Mouse (Mus musculus): ENCODE data around the gene P2ry10b. TPM values are rescaled to one million over a fixed set of nuclear protein-coding genes. Genes with fewer than 3 reads are reported as not detected.

Gene P2ry10b
- total RNA-seq, 1 experiment: 2.7 TPM

GRCm38 (mm10) chrX:107149391-107149993 is 765 bp downstream of the P2ry10b start:
- no peaks in the 10 kb centered on the region for H3K4me1 ChIP-seq (ENCODE audit: control insufficient read depth in 2 of 2, insufficient read depth in 2 of 2, low read length in 2 of 2, poor library complexity in 1 of 2)
- in situ Hi-C loops (cut with MboI; ENCODE audit: low sequenced_read_pairs in 2 of 2, unreplicated experiment in 2 of 2): no loop called here
- H3K9me3 ChIP-seq (ENCODE audit: control insufficient read depth, insufficient read depth, low read depth, low read length): no peaks in the 10 kb centered on the region
- TF ChIP-seq ZNF384 (IDR thresholded peaks at IDR 0.05; ENCODE audit: low read depth, low read length) (no peak), CHD2 (IDR thresholded peaks at IDR 0.05; ENCODE audit: low read depth, low read length) (no peak), MAFK (IDR thresholded peaks at IDR 0.05; ENCODE audit: insufficient read depth, low read depth, low read length) (no peak)
- H3K4me3 ChIP-seq (ENCODE audit: insufficient read depth in 1 of 2, low read depth in 1 of 2, low read length in 2 of 2, poor library complexity in 1 of 2, severe bottlenecking in 1 of 2): no peak overlapping the region
- H3K36me3 ChIP-seq (ENCODE audit: control insufficient read depth, insufficient read depth, low read length, poor library complexity, severe bottlenecking): no peaks in the 10 kb centered on the region
- DNase-seq (ENCODE audit: low read depth, low spot score): no peak
- no peak overlapping the region for H3K27ac ChIP-seq (ENCODE audit: insufficient read depth, low read depth, low read length, poor library complexity, severe bottlenecking)
- H3K9ac ChIP-seq (ENCODE audit: insufficient read depth, low read depth, low read length, poor library complexity, severe bottlenecking): no peak overlapping the region

DNA sequence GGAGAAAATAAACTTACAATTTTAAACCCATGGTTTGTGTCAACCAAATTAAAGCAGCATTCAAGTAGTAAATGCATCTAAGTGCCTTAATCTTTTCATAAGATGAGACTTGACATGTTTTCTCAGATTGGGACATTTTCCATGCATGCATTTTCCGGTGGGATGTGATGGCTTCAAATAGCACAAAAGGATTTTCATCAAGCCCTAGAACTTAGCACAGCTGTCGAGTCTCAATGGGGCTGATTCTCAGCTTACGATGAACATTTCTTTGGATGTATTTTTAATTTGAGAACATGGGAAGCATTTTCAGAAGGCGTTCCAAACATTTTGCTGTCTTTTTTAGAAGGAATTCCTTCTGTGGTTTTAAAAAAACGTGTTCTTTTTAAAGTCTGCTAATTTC is 1.3 kb downstream of the P2ry10b start:
- no peak overlapping the region for H3K9ac ChIP-seq (ENCODE audit: insufficient read depth, low read depth, low read length, poor library complexity, severe bottlenecking)
- H3K27ac ChIP-seq (ENCODE audit: insufficient read depth, low read depth, low read length, poor library complexity, severe bottlenecking): no peak overlapping the region
- H3K4me1 ChIP-seq (ENCODE audit: control insufficient read depth in 2 of 2, insufficient read depth in 2 of 2, low read length in 2 of 2, poor library complexity in 1 of 2): no peaks in the 10 kb centered on the region
- in situ Hi-C loops (cut with MboI; ENCODE audit: low sequenced_read_pairs in 2 of 2, unreplicated experiment in 2 of 2): loop anchor here in 1 of 2 experiments (25.0 kb wide), 1 partner anchor 363 kb away; no protein-coding TSS in a partner anchor
- H3K4me3 ChIP-seq (ENCODE audit: insufficient read depth in 1 of 2, low read depth in 1 of 2, low read length in 2 of 2, poor library complexity in 1 of 2, severe bottlenecking in 1 of 2): no peak overlapping the region
- DNase-seq (ENCODE audit: low read depth, low spot score): no peak
- TF ChIP-seq MAFK (IDR thresholded peaks at IDR 0.05; ENCODE audit: insufficient read depth, low read depth, low read length) (no peak), HCFC1 (IDR thresholded peaks at IDR 0.05; ENCODE audit: borderline replicate concordance, insufficient read depth, low read length) (no peak), CHD2 (IDR thresholded peaks at IDR 0.05; ENCODE audit: low read depth, low read length) (no peak), ZC3H11A (IDR thresholded peaks at IDR 0.05; ENCODE audit: borderline replicate concordance, low read depth, low read length) (no peak)
- H3K9me3 ChIP-seq (ENCODE audit: control insufficient read depth, insufficient read depth, low read depth, low read length): no peaks in the 10 kb centered on the region
- H3K36me3 ChIP-seq (ENCODE audit: control insufficient read depth, insufficient read depth, low read length, poor library complexity, severe bottlenecking): no peaks in the 10 kb centered on the region

GRCm38 (mm10) chrX:107150752-107151515 is 2.2 kb downstream of the P2ry10b start:
- no peaks in the 10 kb centered on the region for H3K36me3 ChIP-seq (ENCODE audit: control insufficient read depth, insufficient read depth, low read length, poor library complexity, severe bottlenecking)
- no peaks in the 10 kb centered on the region for H3K9me3 ChIP-seq (ENCODE audit: control insufficient read depth, insufficient read depth, low read depth, low read length)
- no peak for TF ChIP-seq HCFC1 (IDR thresholded peaks at IDR 0.05; ENCODE audit: borderline replicate concordance, insufficient read depth, low read length)
- no peak for TF ChIP-seq ZNF384 (IDR thresholded peaks at IDR 0.05; ENCODE audit: low read depth, low read length)
- no peak for TF ChIP-seq MAFK (IDR thresholded peaks at IDR 0.05; ENCODE audit: insufficient read depth, low read depth, low read length)
- no peak for TF ChIP-seq ZC3H11A (IDR thresholded peaks at IDR 0.05; ENCODE audit: borderline replicate concordance, low read depth, low read length)
- TF ChIP-seq CHD2 (IDR thresholded peaks at IDR 0.05; ENCODE audit: low read depth, low read length): no peak
- no peak overlapping the region for H3K27ac ChIP-seq (ENCODE audit: insufficient read depth, low read depth, low read length, poor library complexity, severe bottlenecking)
- H3K4me1 ChIP-seq (ENCODE audit: control insufficient read depth in 2 of 2, insufficient read depth in 2 of 2, low read length in 2 of 2, poor library complexity in 1 of 2): no peaks in the 10 kb centered on the region
- no peak overlapping the region for H3K4me3 ChIP-seq (ENCODE audit: insufficient read depth in 1 of 2, low read depth in 1 of 2, low read length in 2 of 2, poor library complexity in 1 of 2, severe bottlenecking in 1 of 2)
- H3K9ac ChIP-seq (ENCODE audit: insufficient read depth, low read depth, low read length, poor library complexity, severe bottlenecking): no peak overlapping the region
- in situ Hi-C loops (cut with MboI; ENCODE audit: low sequenced_read_pairs in 2 of 2, unreplicated experiment in 2 of 2): loop anchor here in 1 of 2 experiments (25.0 kb wide), 1 partner anchor 364 kb away; no protein-coding TSS in a partner anchor
- DNase-seq (ENCODE audit: low read depth, low spot score): no peak

GRCm38 (mm10) chrX:107156021-107156420 is 7.3 kb downstream of the P2ry10b start:
- Histone ChIP-seq H3K9me3 (ENCODE audit: control insufficient read depth, insufficient read depth, low read depth, low read length) (no peaks in the 10 kb centered on the region), H3K27ac (ENCODE audit: insufficient read depth, low read depth, low read length, poor library complexity, severe bottlenecking) (no peak overlapping the region), H3K4me3 (ENCODE audit: insufficient read depth in 1 of 2, low read depth in 1 of 2, low read length in 2 of 2, poor library complexity in 1 of 2, severe bottlenecking in 1 of 2) (no peak overlapping the region), H3K36me3 (ENCODE audit: control insufficient read depth, insufficient read depth, low read length, poor library complexity, severe bottlenecking) (no peaks in the 10 kb centered on the region), H3K9ac (ENCODE audit: insufficient read depth, low read depth, low read length, poor library complexity, severe bottlenecking) (no peak overlapping the region), H3K4me1 (ENCODE audit: control insufficient read depth in 2 of 2, insufficient read depth in 2 of 2, low read length in 2 of 2, poor library complexity in 1 of 2) (no peaks in the 10 kb centered on the region)
- no peak for TF ChIP-seq ZNF384 (IDR thresholded peaks at IDR 0.05; ENCODE audit: low read depth, low read length)
- no peak for TF ChIP-seq ZC3H11A (IDR thresholded peaks at IDR 0.05; ENCODE audit: borderline replicate concordance, low read depth, low read length)
- no peak for TF ChIP-seq HCFC1 (IDR thresholded peaks at IDR 0.05; ENCODE audit: borderline replicate concordance, insufficient read depth, low read length)
- TF ChIP-seq MAFK (IDR thresholded peaks at IDR 0.05; ENCODE audit: insufficient read depth, low read depth, low read length): no peak
- TF ChIP-seq CHD2 (IDR thresholded peaks at IDR 0.05; ENCODE audit: low read depth, low read length): no peak
- in situ Hi-C loops (cut with MboI; ENCODE audit: low sequenced_read_pairs in 2 of 2, unreplicated experiment in 2 of 2): loop anchor here in 1 of 2 experiments (25.0 kb wide), 1 partner anchor 369 kb away; no protein-coding TSS in a partner anchor
- no peak for DNase-seq (ENCODE audit: low read depth, low spot score)
